Mouse (Mus musculus) lung, adult 2 months (tissue): ENCODE results near the gene Chil4. TPM values are rescaled to one million over a fixed set of nuclear protein-coding genes. Genes with fewer than 3 reads are reported as not detected.
"Not testable (repeated sequence)": the region's sequence is repeated elsewhere in the genome, so short reads cannot be mapped to it uniquely, and the experiment has no call there.

ENCODE experiments used
- DNase-seq: peaks from one replicate; pipeline ENCODE4 v3.0.0; 2022
- H3K4me1 ChIP-seq: fragments of 200-500 bp; 2 replicates; pipeline ENCODE4 v1.6.1; 2011; ENCODE audit warnings: low read length; ENCODE audit not compliant: control insufficient read depth, insufficient read depth
- H3K4me3 ChIP-seq: fragments of 200-500 bp; replicated peaks from 2 replicates; pipeline ENCODE3; 2011; ENCODE audit warnings: low read depth, mild to moderate bottlenecking, control low read depth, low read length; ENCODE audit errors: extremely low read depth
- CTCF ChIP-seq: fragments of 200-500 bp; IDR thresholded peaks from 2 replicates; pipeline ENCODE4 v1.5.1; 2011; ENCODE audit warnings: mild to moderate bottlenecking, low read length, control low read depth; ENCODE audit not compliant: insufficient read depth
- POLR2A ChIP-seq: fragments of 200-500 bp; IDR thresholded peaks from 2 replicates; pipeline ENCODE4 v1.6.1; 2011; ENCODE audit warnings: low read depth, mild to moderate bottlenecking, control low read depth, low read length, borderline replicate concordance; ENCODE audit errors: extremely low read depth
- WGBS: fragments of 180-500 bp; shearing (Covaris S2); methylation state at CpG from one replicate; pipeline ENCODE4 v1.1.7; 2018; 5-methylcytosine and 5-hydroxymethylcytosine counted together
- polyA plus RNA-seq: library from polyadenylated mRNA; depleted of rRNA; stranded (reverse); fragments of >200 nt; gene quantifications from 2 replicates; pipeline ENCODE4 v1.2.3, GENCODE M21; 2012

The Chil4 gene
- polyA plus RNA-seq, 1 experiment, result 0.07 TPM

- Histone ChIP-seq H3K4me1 (no peaks in the 10 kb centered on the region), H3K4me3 (no peak overlapping the region)
- 91% methylated on average over 1 of the region's 1 CpGs for WGBS
- no peak for DNase-seq
- TF ChIP-seq POLR2A, result no peak
- no peak for TF ChIP-seq CTCF
Measured at GRCm38 (mm10) chr3:106221625-106222265, 2.4 kb upstream of the Chil4 start.

DNA sequence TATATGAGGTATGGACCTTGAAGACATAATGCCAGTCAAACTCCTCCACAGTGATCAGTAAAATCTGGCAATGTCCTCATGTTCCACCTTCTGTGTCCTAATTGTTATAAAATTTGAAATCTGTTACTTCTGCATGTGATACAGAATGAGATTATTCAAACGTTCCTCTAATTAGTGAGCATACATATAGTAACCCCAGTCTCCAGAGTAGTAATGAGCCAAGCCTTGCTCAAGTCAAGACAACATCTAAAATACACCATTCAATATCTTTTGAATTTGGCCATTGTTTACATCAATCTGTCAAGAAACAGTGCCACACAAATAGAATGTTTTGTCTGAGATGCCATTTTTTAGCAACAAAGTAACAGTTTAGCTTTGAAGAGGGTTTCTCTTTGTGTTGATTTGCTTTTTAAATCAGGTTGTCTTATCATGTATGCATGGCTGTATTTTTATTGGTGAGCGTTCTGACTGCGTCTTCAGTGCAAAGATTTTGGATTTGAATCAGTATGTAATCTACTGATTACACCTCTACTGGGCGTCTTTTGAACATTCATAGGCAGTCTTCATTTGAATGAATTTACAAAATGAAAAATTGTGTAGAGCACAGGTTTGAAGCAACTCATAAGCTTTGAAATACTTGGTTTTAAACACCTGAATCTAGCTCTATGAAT, 888 bp downstream of the Chil4 start:
- H3K4me3 ChIP-seq, DNase-seq, H3K4me1 ChIP-seq: not testable (repeated sequence)
- WGBS, result 82% methylated on average over 4 of the region's 4 CpGs

- WGBS, result 37% methylated on average over 1 of the region's 1 CpGs
- not testable (repeated sequence) for H3K4me1 ChIP-seq, DNase-seq, H3K4me3 ChIP-seq
Measured at GRCm38 (mm10) chr3:106198030-106198429, 21.3 kb downstream of the Chil4 start.

- H3K4me3 ChIP-seq, DNase-seq, H3K4me1 ChIP-seq: not testable (repeated sequence)
- WGBS, result 63% methylated on average over 2 of the region's 2 CpGs
Measured at GRCm38 (mm10) chr3:106197246-106197645, 22.1 kb downstream of the Chil4 start.

DNA sequence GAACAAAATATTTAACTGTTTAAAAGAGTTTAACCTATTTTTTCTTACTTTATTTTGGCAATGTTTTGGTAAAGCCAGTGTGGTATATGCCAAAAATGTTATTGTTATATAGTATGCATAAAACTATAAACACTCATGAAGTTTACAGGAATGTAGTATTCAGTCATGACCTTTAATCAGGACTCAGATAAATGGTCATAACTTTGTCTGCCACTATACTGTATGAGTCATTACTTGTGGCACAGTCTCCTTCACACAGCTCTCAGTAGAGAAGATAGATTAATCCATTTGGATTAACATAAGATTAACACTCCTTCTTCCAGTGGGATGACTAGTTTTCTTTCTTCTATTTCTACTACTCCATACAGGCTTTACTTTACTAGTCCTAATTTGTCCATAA, 23.0 kb downstream of the Chil4 start:
- DNase-seq, result no peak
- Histone ChIP-seq H3K4me3 (no peak overlapping the region), H3K4me1 (no peaks in the 10 kb centered on the region)
- TF ChIP-seq POLR2A (no peak), CTCF (no peak)

GRCm38 (mm10) chr3:106195486-106195885, 23.8 kb downstream of the Chil4 start:
- Histone ChIP-seq H3K4me1 (no peaks in the 10 kb centered on the region), H3K4me3 (no peak overlapping the region)
- TF ChIP-seq POLR2A (no peak), CTCF (no peak)
- no peak for DNase-seq
- WGBS, result 88% methylated on average over 12 of the region's 12 CpGs

GRCm38 (mm10) chr3:106187991-106188390, 31.3 kb downstream of the Chil4 start:
- Histone ChIP-seq H3K4me3 (no peak overlapping the region), H3K4me1 (no peaks in the 10 kb centered on the region)
- 71% methylated on average over 2 of the region's 2 CpGs for WGBS
- no peak for TF ChIP-seq POLR2A
- TF ChIP-seq CTCF, result no peak
- no peak for DNase-seq

GRCm38 (mm10) chr3:106177509-106178189, 41.7 kb downstream of the Chil4 start:
- Histone ChIP-seq H3K4me1 (no peaks in the 10 kb centered on the region), H3K4me3 (no peak overlapping the region)
- no peak for TF ChIP-seq CTCF
- no peak for TF ChIP-seq POLR2A
- 87% methylated on average over 13 of the region's 13 CpGs for WGBS
- no peak for DNase-seq

DNA sequence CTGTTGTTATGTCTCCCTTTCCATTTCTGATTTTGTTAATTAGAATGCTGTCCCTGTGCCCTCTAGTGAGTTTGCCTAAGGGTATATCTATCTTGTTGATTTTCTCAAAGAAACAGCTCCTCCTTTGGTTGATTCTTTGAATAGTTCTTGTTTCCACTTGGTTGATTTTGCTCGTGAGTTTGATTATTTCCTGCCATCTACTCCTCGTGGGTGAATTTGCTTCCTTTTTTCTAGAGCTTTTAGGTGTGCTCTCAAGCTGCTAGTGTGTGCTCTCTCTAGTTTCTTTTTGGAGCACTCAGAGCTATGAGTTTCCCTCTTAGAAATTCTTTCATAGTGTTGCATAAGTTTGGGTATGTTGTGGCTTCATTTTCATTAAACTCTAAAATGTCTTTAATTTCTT, 44.3 kb downstream of the Chil4 start:
- DNase-seq, H3K4me3 ChIP-seq, H3K4me1 ChIP-seq: not testable (repeated sequence)
- WGBS, result 30% methylated on average over 2 of the region's 2 CpGs

- not testable (repeated sequence) for H3K4me3 ChIP-seq, H3K4me1 ChIP-seq, DNase-seq
- WGBS, result 51% methylated on average over 2 of the region's 2 CpGs
Measured at GRCm38 (mm10) chr3:106172506-106172905, 46.8 kb downstream of the Chil4 start.
